Mouse (Mus musculus) CH12.LX (cell line): Measurements from ENCODE around the gene H2-M10.1. TPM values are rescaled to one million over a fixed set of nuclear protein-coding genes. Genes with fewer than 3 reads are reported as not detected.
"Not testable (repeated sequence)": the region's sequence is repeated elsewhere in the genome, so short reads cannot be mapped to it uniquely, and the experiment has no call there.

Experiments
- DNase-seq: peaks from one replicate; pipeline ENCODE4 v3.0.0-alpha.2; 2013; ENCODE audit errors: extremely low read depth
- H3K27ac ChIP-seq: 2 replicates; pipeline ENCODE4 v1.5.1; 2012; ENCODE audit warnings: low read depth, mild to moderate bottlenecking, control low read depth, moderate library complexity; ENCODE audit not compliant: insufficient read depth
- H3K27me3 ChIP-seq: replicated peaks from 2 replicates; pipeline ENCODE3; 2012; ENCODE audit warnings: inconsistent platforms
- H3K36me3 ChIP-seq, 2 experiments: replicated peaks in 1 of 2; 2 replicates each; pipeline versions ENCODE3 to v1.6.1; 2012; ENCODE audit warnings: inconsistent platforms in 1 of 2, low read length in 1 of 2, mild to moderate bottlenecking in 1 of 2, mixed read lengths in 1 of 2, moderate library complexity in 1 of 2; ENCODE audit not compliant: control insufficient read depth in 1 of 2, insufficient read depth in 1 of 2
- H3K4me1 ChIP-seq, 2 experiments: 2 replicates each; pipeline ENCODE4 v1.6.1; 2012; ENCODE audit warnings: inconsistent platforms in 1 of 2, moderate library complexity in 1 of 2; ENCODE audit not compliant: insufficient read depth in 2 of 2, control insufficient read depth in 1 of 2
- H3K4me2 ChIP-seq: 2 replicates; pipeline ENCODE4 v1.6.1; 2012; ENCODE audit warnings: low read depth, mild to moderate bottlenecking, control low read depth; ENCODE audit not compliant: poor library complexity, insufficient read depth, severe bottlenecking
- H3K4me3 ChIP-seq, 3 experiments: fragments of 150-350 bp in 1 of 3; sonication (generic) in 1 of 3; replicated peaks in 1 of 3; 2 replicates each; pipeline versions ENCODE3 to v1.5.1; 2011 to 2012; ENCODE audit warnings: low read depth in 2 of 3, low read length in 2 of 3, mild to moderate bottlenecking in 2 of 3, moderate library complexity in 2 of 3, control low read depth in 1 of 3, improper control_type of control experiment in 1 of 3, inconsistent platforms in 1 of 3, mixed read lengths in 1 of 3; ENCODE audit not compliant: poor library complexity in 1 of 3
- H3K79me2 ChIP-seq: replicated peaks from 2 replicates; pipeline ENCODE4 v1.6.1; 2012; ENCODE audit warnings: mild to moderate bottlenecking, moderate library complexity; ENCODE audit not compliant: control insufficient read depth, poor library complexity, insufficient read depth, severe bottlenecking; ENCODE audit errors: extremely low read depth
- H3K9ac ChIP-seq: 2 replicates; pipeline ENCODE4 v1.6.1; 2012; ENCODE audit warnings: low read depth, mild to moderate bottlenecking, control low read depth, moderate library complexity; ENCODE audit not compliant: insufficient read depth
- H3K9me3 ChIP-seq: replicated peaks from 2 replicates; pipeline ENCODE3; 2012; ENCODE audit warnings: low read length, inconsistent platforms, mixed read lengths
- BHLHE40 ChIP-seq: IDR thresholded peaks from 2 replicates; pipeline ENCODE4 v1.6.1; 2011; ENCODE audit warnings: mild to moderate bottlenecking, low read depth, low read length, improper control_type of control experiment
- CTCF ChIP-seq, 2 experiments: IDR thresholded peaks in 1 of 2; conservative IDR thresholded peaks in 1 of 2; 2 replicates each; pipeline ENCODE4 v1.5.1; 2011 to 2012; ENCODE audit warnings: low read depth in 2 of 2, low read length in 2 of 2, improper control_type of control experiment in 1 of 2, inconsistent platforms in 1 of 2, mild to moderate bottlenecking in 1 of 2, moderate library complexity in 1 of 2
- ELF1 ChIP-seq: IDR thresholded peaks from 2 replicates; pipeline ENCODE4 v1.6.1; 2014; ENCODE audit warnings: low read depth, mild to moderate bottlenecking, inconsistent platforms, low read length, improper control_type of control experiment
- ETS1 ChIP-seq: conservative IDR thresholded peaks from 2 replicates; pipeline ENCODE4 v1.6.1; 2012; ENCODE audit warnings: low read depth, mild to moderate bottlenecking, inconsistent platforms, low read length, improper control_type of control experiment, moderate library complexity
- GABPA ChIP-seq: IDR thresholded peaks from 2 replicates; pipeline ENCODE4 v1.6.1; 2012; ENCODE audit warnings: low read depth, low read length, improper control_type of control experiment, inconsistent platforms; ENCODE audit not compliant: insufficient replicate concordance
- IRF4 ChIP-seq: IDR thresholded peaks from 2 replicates; pipeline ENCODE4 v1.6.1; 2014; ENCODE audit warnings: low read depth, mild to moderate bottlenecking, inconsistent platforms, low read length, improper control_type of control experiment
- JUND ChIP-seq: conservative IDR thresholded peaks from 2 replicates; pipeline ENCODE4 v1.6.1; 2011; ENCODE audit warnings: low read depth, low read length, improper control_type of control experiment
- MAFK ChIP-seq: IDR thresholded peaks from 2 replicates; pipeline ENCODE4 v1.6.1; 2011; ENCODE audit warnings: low read length, improper control_type of control experiment; ENCODE audit not compliant: insufficient replicate concordance
- MXI1 ChIP-seq: IDR thresholded peaks from 2 replicates; pipeline ENCODE4 v1.6.1; 2011; ENCODE audit warnings: mild to moderate bottlenecking, low read depth, low read length, improper control_type of control experiment
- MYC ChIP-seq: IDR thresholded peaks from 2 replicates; pipeline ENCODE4 v1.6.1; 2011; ENCODE audit warnings: low read depth, mild to moderate bottlenecking, improper control_type of control experiment, low read length
- NELFE ChIP-seq: IDR thresholded peaks from 2 replicates; pipeline ENCODE4 v1.6.1; 2011; ENCODE audit warnings: low read depth, low read length, improper control_type of control experiment
- NRF1 ChIP-seq: IDR thresholded peaks from 2 replicates; pipeline ENCODE4 v1.6.1; 2014; ENCODE audit warnings: low read depth, mild to moderate bottlenecking, inconsistent platforms, low read length, improper control_type of control experiment, moderate library complexity
- POLR2A ChIP-seq: IDR thresholded peaks from 2 replicates; pipeline ENCODE4 v1.6.1; 2011; ENCODE audit warnings: low read depth, mild to moderate bottlenecking, improper control_type of control experiment, low read length
- POLR2AphosphoS2 ChIP-seq: IDR thresholded peaks from 2 replicates; pipeline ENCODE4 v1.6.1; 2011; ENCODE audit warnings: low read depth, low read length, improper control_type of control experiment
- RAD21 ChIP-seq: IDR thresholded peaks from 2 replicates; pipeline ENCODE4 v1.6.1; 2011; ENCODE audit warnings: low read depth, mild to moderate bottlenecking, low read length, improper control_type of control experiment, moderate library complexity
- RCOR1 ChIP-seq: conservative IDR thresholded peaks from 2 replicates; pipeline ENCODE4 v1.6.1; 2012; ENCODE audit warnings: low read depth, mild to moderate bottlenecking, inconsistent platforms, low read length, improper control_type of control experiment
- SIN3A ChIP-seq: IDR thresholded peaks from 2 replicates; pipeline ENCODE4 v1.6.1; 2012; ENCODE audit warnings: low read length, improper control_type of control experiment, inconsistent platforms
- TBP ChIP-seq: conservative IDR thresholded peaks from 2 replicates; pipeline ENCODE4 v1.6.1; 2011; ENCODE audit warnings: low read depth, low read length, improper control_type of control experiment
- ZC3H11A ChIP-seq: IDR thresholded peaks from 2 replicates; pipeline ENCODE4 v1.6.1; 2012; ENCODE audit warnings: low read depth, mild to moderate bottlenecking, inconsistent platforms, low read length, improper control_type of control experiment
- ZMIZ1 ChIP-seq: IDR thresholded peaks from 2 replicates; pipeline ENCODE4 v1.6.1; 2012; ENCODE audit warnings: low read depth, mild to moderate bottlenecking, inconsistent platforms, low read length, improper control_type of control experiment
- dilution Hi-C: fragments of 300-500 bp; cut with MboI; formaldehyde crosslinking; loops from 2 replicates; pipeline ENCODE4 v1.14.3; 2020; ENCODE audit warnings: low sequenced_read_pairs; ENCODE audit not compliant: extremely low pct_unique_long_range_greater_than_20kb, extremely low pct_ligation_motif_present
- in situ Hi-C: fragments of 300-500 bp; cut with MboI; formaldehyde crosslinking; loops from 3 replicates; pipeline ENCODE4 v1.14.3; 2019; ENCODE audit warnings: low sequenced_read_pairs, low pct_ligation_motif_present, low pct_unique_long_range_greater_than_20kb, mixed read lengths
- polyA plus RNA-seq: library from polyadenylated mRNA; unstranded; fragments of >175 nt; gene quantifications from 2 replicates; pipeline ENCODE4 v1.2.1, GENCODE M21; 2012; ENCODE audit warnings: low read depth; ENCODE audit not compliant: insufficient read length
- total RNA-seq, 2 experiments: library from RNA; depleted of rRNA; stranded (reverse); fragments of 300-350 nt in 1 of 2; fragments of >200 nt in 1 of 2; gene quantifications; 2 replicates each; pipeline ENCODE4 v1.2.3; 2012 to 2014

Gene H2-M10.1
- total and polyA plus RNA-seq, 3 experiments, result 0.43 to 16.7 (median 0.66) TPM

DNA sequence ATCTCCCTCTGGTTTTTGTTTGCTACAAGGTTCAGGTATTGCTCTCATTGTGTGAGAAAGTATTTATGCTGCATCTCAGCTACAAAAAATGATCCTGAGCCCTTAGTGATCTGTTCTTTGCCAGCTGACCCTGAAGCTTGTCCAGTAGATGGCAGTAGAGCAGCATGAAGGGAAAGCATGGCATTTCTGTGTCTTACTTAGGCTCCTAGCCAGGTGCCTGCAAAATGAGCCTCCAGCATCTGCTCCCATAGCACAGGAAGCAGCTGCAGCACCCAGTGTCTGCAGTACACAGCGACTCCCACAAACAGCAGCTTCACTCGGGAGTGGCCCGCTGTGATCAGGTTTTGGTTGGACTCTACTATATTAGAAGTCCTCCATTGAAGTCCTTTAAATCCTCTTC lies 17.1 kb downstream of the H2-M10.1 start:
- H3K4me2 ChIP-seq, H3K36me3 ChIP-seq, in situ Hi-C loops, H3K9ac ChIP-seq, H3K79me2 ChIP-seq, dilution Hi-C loops, H3K4me1 ChIP-seq, H3K9me3 ChIP-seq, H3K27ac ChIP-seq, H3K4me3 ChIP-seq, H3K27me3 ChIP-seq: not testable (repeated sequence)
- peak; percentile 60 for DNase-seq

DNA sequence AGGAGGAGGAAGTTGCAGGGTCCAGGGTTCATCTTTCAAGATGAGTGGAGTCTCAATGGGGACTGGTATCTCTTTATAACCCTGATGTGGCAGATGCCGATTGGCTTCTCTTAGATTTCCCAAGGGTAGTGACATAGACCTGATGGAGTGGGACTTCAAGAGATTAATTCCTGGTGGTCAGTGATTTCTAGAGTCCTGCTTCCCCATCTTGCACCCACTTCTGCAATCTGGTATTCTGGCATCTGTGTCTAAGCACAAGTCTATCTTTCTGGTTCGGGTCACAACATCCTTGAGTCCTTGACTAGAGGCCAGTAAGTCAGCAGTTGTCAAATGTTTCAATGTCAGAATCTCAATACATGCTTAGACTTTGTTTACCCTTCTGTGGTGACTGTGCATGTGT lies 39.6 kb downstream of the H2-M10.1 start, which contains the start of gene H2-M10.2:
H2-M10.2 (minus strand) TSS at position 101 of the 400 bp plus-strand sequence.
- TF ChIP-seq ZC3H11A (no peak), SIN3A (no peak), NELFE (no peak), MAFK (no peak), GABPA (no peak), POLR2A (no peak), RAD21 (no peak), ETS1 (no peak)
- in situ Hi-C loops (no loop called here), dilution Hi-C loops (no loop called here)
- Histone ChIP-seq H3K27me3 (no peaks in the 10 kb centered on the region), H3K9ac (no peak within 1 kb of the TSS), H3K4me2 (no peak within 1 kb of the TSS), H3K4me3 (no peak within 1 kb of the TSS), H3K9me3 (no peaks in the 10 kb centered on the region), H3K36me3 (peaks cover under 1 to 9% of the 10 kb centered on the region in 2 experiments), H3K79me2 (no peaks in the 10 kb centered on the region), H3K27ac (no peak within 1 kb of the TSS), H3K4me1 (no peaks in the 10 kb centered on the region)
- no peak for DNase-seq

DNA sequence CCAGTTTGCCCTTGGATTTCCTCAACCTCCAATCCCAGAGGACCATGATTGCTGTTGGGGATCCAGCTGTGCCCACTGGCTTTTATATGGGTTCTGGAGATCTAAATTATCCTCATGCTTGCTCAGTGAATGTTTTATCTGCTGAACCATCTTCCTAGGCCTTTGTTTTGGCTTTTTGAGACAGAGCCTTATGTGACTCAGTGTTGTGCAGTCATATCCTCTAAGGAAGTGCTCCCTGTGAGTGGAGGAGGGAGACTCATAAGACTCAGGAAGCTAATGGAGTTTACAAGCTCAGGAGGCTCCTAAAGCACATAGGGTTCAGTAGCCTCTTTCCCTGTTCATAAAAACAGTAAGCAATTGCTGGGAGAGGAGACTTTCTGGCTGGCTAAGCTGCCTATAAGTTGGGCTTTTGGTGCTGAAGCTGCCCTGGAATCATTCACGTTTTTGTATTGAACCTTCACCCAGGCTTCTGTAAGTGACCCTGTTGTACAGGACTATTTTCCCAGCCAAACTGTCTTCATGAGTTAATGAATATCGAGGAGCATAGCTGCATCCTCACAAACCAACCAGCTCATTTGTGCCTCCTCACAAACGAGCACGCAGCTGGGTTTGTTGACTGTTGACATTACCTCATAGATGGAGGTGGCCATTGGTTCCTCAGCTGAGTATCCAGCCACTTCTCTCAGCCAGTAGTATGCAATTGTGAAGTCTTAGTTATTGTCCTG lies 44.3 kb downstream of the H2-M10.1 start:
- peaks cover 21 to 44% of the 10 kb centered on the region in 2 experiments for H3K36me3 ChIP-seq
- H3K4me1 ChIP-seq, result no peaks in the 10 kb centered on the region
- in situ Hi-C loops, result no loop called here
- H3K9me3 ChIP-seq, result no peaks in the 10 kb centered on the region
- no peaks in the 10 kb centered on the region for H3K27me3 ChIP-seq
- no peak overlapping the region for H3K9ac ChIP-seq
- no peak overlapping the region for H3K4me3 ChIP-seq
- H3K79me2 ChIP-seq, result peaks cover 5% of the 10 kb centered on the region; the same call in 1 of the 2 replicates
- no peak overlapping the region for H3K27ac ChIP-seq
- dilution Hi-C loops, result no loop called here
- TF ChIP-seq MYC, result no peak
- TF ChIP-seq NRF1, result no peak
- no peak for TF ChIP-seq MXI1
- TF ChIP-seq TBP, result no peak
- TF ChIP-seq NELFE, result no peak
- no peak for TF ChIP-seq ETS1
- TF ChIP-seq POLR2AphosphoS2, result no peak
- no peak for TF ChIP-seq JUND
- TF ChIP-seq IRF4, result no peak
- no peak for TF ChIP-seq BHLHE40
- no peak for TF ChIP-seq ZMIZ1
- no peak for TF ChIP-seq RCOR1
- no peak for TF ChIP-seq CTCF (conservative IDR thresholded peaks at IDR 0.05 in 1 of 2, IDR thresholded peaks at IDR 0.05 in 1 of 2; ENCODE audit: low read depth in 2 of 2, low read length in 2 of 2)
- TF ChIP-seq ELF1, result no peak
- H3K4me2 ChIP-seq, result no peak overlapping the region
- no peak for DNase-seq
